Mouse (Mus musculus): Measurements from ENCODE around the gene Lmx1b.

Lmx1b gene

DNA sequence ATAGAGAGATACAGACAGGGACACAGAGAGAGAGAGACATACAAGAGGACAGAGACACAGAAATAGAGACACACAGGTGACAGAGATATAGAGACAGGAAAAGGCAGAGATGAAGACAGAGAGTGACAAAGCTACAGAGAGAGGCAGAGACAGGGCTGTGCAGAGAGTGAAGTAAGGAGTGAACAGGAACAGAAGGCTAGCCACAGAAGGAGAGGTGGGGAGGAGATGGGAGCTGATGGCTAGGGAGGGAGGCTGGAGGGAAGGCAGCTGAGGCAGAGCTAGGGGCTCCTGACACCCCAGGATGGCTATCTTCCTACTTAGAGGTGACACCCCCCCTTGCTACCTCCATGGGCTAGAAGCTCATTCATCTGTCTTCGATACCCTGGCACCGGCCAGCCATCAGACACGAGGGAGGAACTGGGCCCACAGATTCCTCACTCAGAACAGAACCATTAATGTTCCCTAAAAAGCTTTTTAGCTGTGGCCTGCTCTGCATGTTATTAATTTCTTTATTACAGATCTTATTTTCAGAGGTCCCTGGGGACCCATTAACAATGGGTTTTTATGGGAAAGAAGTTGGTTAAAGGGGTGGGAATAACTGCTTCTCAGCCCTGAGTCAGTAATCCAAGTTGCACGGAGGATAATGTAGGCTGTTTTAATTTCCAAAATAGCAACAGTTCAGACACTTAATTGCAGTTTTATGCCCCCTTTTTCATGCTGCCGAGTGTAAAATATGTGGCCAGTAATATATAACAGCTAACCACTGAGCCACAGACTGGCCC is 114.8 kb downstream of the Lmx1b start:
- no peak for DNase-seq

DNA sequence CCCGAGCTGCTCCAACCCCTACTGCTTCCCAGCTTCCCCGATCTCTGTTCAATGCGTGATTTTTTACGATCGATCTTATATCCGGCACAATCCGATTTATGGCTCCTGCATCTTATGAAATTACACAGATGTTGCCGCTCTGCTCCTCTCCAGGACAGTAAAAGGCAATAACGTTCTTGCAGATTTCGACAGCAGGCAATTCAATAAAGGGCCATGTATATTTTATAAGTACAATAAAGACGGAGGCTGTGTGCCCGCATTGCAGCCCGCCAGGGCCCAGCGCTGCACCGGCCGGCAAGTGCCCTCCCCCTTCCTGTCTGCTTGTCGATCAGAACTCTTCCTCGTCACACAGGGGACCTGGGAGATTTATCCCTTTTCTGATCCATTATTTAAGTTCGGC is 124.5 kb downstream of the Lmx1b start:
- no peak for DNase-seq

DNA sequence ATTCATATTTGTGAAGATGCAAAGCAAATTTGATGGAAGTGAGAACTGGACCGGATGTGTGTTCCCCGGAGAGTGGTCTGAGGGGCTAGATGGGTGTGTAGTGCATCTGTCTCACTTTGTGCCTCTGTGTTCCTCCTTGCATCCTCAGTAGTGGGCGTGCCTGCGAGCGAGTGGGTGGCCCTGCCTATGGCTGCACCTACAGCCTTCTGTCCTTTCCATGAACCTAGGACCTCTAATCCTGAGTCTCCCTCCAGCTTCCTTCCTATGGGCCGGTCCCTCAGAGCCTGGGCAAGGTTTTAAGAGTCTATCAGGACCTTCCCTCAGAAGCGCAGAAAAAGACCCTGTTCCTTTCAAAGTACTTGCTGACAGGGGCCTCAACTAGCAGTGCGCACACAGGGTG is 124.9 kb downstream of the Lmx1b start:
- DNase-seq, result no peak
